Mouse (Mus musculus): ENCODE results near the gene Rgl2. TPM values are rescaled to one million over a fixed set of nuclear protein-coding genes. Genes with fewer than 3 reads are reported as not detected.
A peak's percentile ranks its signal among the peaks of the same experiment; 100 is the strongest.
"Not testable (repeated sequence)": the region's sequence is repeated elsewhere in the genome, so short reads cannot be mapped to it uniquely, and the experiment has no call there.

Rgl2 gene
- 10 to 100 TPM; 67.1 to 68.4 TPM for total RNA-seq (2021)

DNA sequence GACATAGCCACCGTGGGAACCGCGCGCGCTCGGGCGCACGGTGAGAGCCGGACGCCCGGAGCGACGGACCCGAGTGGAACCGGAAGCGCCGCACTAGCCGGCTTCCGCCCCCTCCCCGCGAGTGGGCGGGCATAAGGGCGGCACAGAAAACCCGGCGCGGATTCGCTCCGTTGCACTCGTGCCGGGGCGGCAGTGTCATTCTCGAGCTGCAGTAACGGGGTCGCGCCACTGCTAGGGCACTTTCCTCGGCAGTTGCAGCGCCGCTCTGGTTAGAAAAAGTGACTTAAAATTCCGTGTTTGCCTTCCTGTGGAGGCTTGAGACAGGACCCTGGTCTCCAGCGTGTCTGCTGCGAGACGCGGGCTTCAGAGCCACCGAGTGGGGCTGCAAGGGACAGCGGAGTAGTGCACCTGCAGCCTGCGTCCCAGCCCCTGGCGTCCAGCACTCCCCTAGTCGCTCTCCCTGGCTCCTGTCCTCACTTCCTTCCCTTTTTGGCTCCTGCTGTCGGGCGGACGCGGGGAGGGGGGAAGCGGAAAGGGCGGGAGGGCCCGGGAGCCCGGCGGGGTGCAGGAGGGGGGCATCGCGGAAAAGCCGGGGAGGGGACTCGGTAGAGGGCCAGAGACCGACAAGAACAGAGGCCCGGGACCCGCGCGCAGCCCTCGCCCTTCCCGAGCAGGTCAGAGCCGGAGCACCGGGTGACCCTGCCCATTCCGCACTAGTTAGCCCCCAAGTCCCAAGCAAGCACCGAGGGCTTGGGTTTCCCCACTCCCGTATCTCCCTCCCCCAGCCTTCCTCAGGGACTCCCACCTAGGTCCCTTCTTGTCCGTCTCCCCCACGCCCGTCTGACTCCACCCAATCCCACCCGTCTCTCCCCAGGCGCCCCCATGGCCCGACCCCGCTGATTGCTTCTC lies at the start of gene Rgl2:
Rgl2 (plus strand) TSS at position 173 of the 909 bp plus-strand sequence.
- intact Hi-C loops (cut with DNase I): no loop called here
- peak; percentile 90 to 97 for DNase-seq (ENCODE audit: extremely low spot score in 1 of 2, low spot score in 2 of 2)

DNA sequence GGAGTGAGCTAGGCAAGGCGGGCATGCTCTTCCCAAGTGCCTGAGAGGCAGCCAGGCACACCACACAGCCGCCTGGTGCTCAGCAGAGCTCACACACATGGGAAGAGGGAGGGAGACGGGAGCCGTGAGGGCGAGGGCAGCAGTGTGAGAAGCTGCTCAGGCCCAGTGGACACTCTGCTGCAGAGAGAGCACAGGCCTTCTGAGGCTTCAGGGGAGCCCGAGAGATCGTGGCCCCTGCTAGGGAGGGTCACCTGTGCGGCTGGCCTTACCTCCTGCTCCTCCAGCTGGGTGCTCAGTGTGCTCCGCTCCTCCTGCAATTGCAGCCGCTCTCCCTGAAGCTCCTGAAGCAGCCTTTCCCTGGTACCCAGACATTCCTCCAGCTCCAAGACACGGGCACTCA lies 45.0 kb upstream of the Rgl2 start:
- DNase-seq (ENCODE audit: extremely low spot score in 1 of 2, low spot score in 2 of 2); intact Hi-C loops (cut with DNase I): not testable (repeated sequence)

DNA sequence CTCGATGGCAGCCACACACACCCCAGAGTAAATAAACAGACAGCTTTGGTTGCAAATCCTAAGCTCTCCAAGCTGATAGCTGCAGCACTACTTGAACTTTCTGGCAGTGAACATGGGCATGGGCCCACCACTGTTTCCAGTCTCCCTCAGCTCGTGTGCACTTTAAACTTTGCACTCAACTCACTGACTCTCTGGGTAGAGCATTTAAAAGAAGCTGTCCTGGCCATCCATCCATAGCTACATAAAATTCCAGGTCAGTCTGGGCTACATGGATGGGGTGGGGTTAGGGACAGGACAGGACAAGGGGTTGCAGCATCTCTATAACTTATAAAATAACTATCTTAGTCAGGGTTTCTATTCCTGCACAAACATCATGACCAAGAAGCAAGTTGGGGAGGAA lies 41.5 kb upstream of the Rgl2 start:
- intact Hi-C loops (cut with DNase I); DNase-seq (ENCODE audit: extremely low spot score in 1 of 2, low spot score in 2 of 2): not testable (repeated sequence)

DNA sequence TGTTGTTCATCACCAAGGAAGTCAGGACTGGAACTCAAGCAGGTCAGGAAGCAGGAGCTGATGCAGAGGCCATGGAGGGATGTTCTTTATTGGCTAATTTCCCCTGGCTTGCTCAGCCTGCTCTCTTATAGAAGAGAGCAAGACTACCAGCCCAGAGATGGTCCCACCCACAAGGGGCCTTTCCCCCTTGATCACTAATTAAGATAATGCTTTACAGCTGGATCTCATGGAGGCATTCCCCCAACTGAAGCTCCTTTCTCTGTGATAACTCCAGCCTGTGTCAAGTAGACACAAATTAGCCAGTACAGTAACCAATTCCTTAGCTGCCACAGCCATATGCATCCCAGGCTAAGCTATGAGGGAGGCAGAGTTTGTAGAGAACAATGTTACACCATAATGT lies 41.1 kb upstream of the Rgl2 start:
- not testable (repeated sequence) for DNase-seq (ENCODE audit: extremely low spot score in 1 of 2, low spot score in 2 of 2)

DNA sequence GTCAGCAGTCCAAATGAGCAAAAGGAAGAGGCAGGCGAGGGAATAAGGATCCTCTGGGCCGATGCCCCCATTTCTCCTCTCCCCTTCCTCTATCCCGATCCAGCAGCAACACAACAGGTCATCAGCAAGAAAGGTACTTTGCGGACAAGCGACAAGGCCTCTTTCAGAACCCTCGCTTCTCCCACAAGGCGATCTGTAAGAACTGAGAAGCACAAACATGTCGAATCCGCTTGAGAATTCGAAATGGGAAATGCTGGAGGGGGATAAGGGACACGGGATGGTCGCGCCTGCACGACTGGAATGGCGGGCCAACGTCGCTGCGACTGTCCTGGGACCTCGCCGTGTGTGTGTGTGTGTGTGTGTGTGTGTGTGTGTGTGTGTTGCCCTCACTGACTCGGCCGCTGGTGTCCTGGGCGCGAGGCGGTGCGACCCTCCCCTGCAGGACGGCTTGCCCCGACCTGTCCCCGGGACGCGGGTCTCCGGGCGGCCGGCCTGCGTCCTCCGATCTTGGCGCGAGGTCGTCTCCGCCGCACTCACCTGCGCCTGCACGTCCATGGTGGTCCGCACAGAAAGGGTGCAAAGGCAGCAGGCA lies 39.3 kb upstream of the Rgl2 start:
- intact Hi-C loops (cut with DNase I); DNase-seq (ENCODE audit: extremely low spot score in 1 of 2, low spot score in 2 of 2): not testable (repeated sequence)

More for the DNA sequence above, 41.1 kb upstream of the Rgl2 start:
- intact Hi-C loops (cut with DNase I): not testable (repeated sequence)

DNA sequence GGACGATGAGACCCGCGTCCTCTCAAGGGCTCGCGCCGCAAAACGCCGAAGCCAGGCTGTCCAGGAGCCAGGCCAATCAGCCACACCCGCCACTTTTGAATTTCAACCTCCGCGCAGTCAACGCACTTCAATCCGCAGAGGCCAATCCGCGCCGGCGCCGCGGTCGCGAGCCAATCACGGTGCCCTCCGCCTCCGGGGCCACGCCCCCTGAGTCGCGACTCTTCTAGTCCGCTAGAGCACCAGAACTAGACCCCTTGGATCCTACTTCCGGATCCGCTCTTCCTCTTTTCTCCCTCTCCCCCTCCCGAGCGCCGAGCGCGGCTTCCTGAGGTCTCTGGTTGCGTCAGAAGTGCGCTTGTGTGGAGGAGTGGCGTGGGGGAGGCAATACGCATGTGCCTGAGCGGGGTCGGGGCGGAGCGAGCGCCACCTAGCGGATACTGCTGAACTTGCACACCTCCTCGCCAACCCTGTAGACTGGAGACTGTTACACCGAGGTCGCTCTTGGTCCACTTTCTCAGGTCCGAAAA lies 38.7 kb upstream of the Rgl2 start, which contains the start of gene Kifc1:
Kifc1 (minus strand) TSS at position 129 of the 527 bp plus-strand sequence.
- intact Hi-C loops (cut with DNase I): no loop called here
- DNase-seq (ENCODE audit: extremely low spot score in 1 of 2, low spot score in 2 of 2): peak; percentile 99 to 100

DNA sequence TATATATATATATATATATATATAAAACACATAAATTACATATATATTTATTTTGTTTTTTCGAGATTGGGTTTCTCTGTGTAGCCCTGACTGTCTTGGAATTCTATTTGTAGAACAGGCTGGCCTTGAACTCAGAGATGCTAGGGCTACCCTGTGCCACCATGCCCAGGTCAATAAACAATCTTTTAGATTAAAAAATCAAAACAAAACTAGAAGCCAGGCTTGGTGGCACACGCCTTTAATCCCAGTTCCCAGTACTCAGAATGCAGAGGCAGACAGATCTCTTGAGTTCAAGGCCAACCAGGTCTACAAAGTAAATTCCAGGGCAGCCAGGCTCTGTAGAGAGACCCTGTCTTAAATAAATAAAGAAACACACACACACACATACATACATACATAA lies 38.0 kb upstream of the Rgl2 start:
- no peak for DNase-seq (ENCODE audit: extremely low spot score in 1 of 2, low spot score in 2 of 2)
- intact Hi-C loops (cut with DNase I): no loop called here

DNA sequence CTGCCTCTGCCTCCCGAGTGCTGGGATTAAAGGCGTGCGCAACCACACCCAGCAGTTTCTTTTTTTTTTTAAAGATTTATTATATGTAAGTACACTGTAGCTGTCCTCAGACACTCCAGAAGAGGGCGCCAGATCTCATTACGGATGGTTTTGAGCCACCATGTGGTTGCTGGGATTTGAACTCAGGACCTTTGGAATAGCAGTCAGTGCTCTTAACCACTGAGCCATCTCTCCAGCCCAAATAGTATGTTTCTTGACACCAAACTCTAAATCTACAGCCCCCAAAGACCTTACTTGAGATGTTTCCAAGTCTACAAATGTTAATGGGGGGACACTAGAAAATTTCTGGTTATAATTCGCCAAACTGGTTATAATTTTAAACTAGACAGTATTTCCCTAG lies 37.5 kb upstream of the Rgl2 start:
- intact Hi-C loops (cut with DNase I): not testable (repeated sequence)

DNA sequence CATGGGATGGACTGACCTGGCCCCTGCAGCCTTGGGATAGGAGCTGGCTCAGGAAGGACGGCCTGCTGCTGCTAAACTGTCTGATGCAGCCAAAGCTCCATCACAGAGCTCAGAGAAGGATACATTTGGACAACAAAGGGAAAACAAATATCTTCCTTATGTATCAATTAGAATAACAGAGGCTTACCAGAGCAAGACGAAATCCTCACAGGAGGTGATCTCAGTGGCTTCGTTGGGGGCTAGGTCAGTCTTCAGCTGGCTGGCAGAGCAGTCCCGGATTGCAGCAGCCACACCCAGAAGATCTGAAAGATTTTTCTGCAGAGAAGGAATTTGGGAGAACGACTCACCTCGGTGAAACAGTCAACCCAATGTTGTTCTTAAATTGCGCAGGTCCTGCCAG lies 36.9 kb upstream of the Rgl2 start:
- intact Hi-C loops (cut with DNase I): no loop called here

More for the DNA sequence above, 37.5 kb upstream of the Rgl2 start:
- not testable (repeated sequence) for DNase-seq (ENCODE audit: extremely low spot score in 1 of 2, low spot score in 2 of 2)

DNA sequence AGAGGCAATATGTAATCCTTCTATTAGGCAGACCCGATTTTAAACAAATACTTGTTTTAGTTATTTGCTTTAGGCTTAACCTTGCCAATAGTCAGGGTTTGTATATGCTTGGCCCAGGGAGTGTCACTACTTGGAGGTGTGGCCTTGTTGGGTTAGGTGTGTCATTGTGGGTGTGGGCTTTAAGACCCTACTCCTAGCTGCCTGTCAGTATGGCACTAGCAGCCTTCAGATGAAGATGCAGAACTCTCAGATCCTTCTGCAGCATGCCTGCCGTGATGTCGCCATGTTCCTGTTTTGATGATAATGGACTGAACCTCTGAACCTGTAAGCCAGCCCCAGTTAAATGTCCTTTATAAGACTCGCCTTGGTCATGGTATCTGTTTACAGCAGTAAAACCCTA lies 36.3 kb upstream of the Rgl2 start:
- intact Hi-C loops (cut with DNase I): not testable (repeated sequence)

More for the DNA sequence above, 36.9 kb upstream of the Rgl2 start:
- DNase-seq (ENCODE audit: extremely low spot score in 1 of 2, low spot score in 2 of 2): no peak

DNA sequence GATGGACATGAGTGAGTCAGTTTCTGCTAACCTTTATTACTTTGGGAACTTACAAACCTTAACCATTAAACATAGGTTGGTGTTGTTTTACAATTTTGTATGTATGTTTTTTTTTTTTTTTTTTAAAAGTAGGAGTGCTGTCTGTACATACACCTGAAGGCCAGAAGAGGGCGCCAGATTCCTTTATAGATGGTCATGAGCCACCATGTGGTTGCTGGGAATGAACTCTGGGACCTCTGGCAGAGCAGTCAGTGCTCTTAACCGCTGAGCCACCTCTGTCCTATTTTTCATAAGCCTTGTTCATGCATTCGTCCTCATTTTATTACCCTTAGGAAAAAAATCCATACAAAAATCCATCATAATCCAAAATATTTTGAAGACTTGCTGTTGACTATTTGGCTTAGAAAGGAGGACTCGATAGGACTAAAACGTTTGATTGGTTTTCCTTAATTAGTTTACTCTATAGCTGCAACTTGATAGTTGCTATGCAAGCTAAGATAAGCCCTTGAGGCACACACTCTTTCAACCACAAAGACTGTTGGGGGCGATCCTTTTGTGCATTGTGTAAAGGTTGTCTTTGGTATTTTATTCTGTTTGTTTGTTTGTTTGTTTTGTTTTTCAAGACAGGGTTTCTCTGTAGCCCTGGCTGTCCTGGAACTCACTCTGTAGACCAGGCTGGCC lies 32.1 kb upstream of the Rgl2 start:
- intact Hi-C loops (cut with DNase I): no loop called here
- no peak for DNase-seq (ENCODE audit: extremely low spot score in 1 of 2, low spot score in 2 of 2)

More for the DNA sequence above, 36.3 kb upstream of the Rgl2 start:
- DNase-seq (ENCODE audit: extremely low spot score in 1 of 2, low spot score in 2 of 2): not testable (repeated sequence)

DNA sequence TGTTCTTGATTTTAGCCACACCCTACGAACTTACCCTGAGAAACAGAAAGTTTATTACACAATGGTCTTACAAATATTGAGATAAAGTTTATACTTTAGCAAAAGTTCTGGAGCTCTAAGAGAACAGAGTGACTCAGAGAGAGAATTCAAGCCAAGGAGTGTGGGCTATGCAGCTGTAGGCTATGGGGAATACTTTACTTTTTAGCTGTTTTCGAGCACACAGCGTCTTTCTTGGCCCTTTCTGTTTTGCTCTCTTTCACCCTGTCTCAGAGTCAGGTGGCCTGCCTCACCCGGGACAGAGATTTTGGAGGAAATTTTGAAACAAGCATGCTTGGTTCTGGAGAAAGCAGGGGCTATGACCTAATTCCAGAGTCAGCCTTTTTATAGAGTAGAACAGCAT lies 31.1 kb upstream of the Rgl2 start:
- DNase-seq (ENCODE audit: extremely low spot score in 1 of 2, low spot score in 2 of 2); intact Hi-C loops (cut with DNase I): not testable (repeated sequence)

DNA sequence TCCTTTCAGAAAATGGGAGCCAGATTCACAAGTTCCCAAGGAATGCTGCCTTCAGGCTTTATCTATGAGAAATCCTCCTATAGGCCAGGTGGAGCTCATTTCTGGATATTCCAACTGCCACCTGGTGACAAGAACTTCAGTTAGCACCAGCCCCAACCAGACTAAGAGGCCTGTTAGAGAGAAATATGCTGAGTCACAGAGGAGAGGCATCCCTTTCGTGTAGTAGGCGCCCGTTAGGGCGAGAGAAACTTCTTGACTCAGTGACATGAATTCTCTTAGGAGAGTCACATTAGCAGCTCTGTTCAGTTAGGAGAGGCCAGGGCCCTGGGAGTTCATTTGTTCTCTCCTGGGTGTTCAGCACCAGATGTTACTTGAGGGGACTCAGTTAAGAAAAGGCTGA lies 29.7 kb upstream of the Rgl2 start:
- intact Hi-C loops (cut with DNase I): no loop called here
- DNase-seq (ENCODE audit: extremely low spot score in 1 of 2, low spot score in 2 of 2): no peak

DNA sequence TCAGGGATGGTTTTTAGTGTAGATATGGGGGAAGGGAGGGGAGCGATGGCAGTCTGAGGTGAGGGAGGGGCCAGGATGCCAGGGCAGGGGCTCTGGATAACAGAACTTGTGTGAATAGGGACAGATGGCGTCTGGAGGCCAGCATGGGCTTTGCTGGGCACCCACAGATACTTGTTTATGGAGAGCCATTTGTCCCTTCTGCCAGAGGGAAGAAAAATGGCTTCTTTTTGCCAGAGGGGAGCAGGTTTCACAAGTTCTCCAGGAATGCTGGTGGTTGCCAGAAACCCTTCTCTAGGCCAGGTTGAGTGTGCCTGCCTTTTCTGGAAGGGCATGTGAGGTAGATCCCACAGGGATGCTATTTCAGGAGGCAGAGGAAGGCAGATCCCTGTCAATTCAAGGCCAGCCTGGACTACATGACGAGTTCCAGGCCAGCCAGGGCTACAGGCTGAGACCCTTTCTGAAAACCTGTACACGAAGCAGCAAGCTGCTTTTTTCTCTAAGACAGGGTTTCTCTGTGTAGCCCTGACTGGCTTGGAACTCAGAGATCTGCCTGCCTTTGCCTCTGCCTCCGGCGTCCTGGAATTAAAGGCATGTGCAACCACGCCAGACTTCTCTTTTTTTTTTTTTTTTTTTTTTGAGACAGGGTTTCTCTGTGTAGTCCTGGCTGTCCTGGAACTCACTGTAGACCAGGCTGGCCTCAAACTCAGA lies 28.9 kb upstream of the Rgl2 start:
- intact Hi-C loops (cut with DNase I): no loop called here
- no peak for DNase-seq (ENCODE audit: extremely low spot score in 1 of 2, low spot score in 2 of 2)

DNA sequence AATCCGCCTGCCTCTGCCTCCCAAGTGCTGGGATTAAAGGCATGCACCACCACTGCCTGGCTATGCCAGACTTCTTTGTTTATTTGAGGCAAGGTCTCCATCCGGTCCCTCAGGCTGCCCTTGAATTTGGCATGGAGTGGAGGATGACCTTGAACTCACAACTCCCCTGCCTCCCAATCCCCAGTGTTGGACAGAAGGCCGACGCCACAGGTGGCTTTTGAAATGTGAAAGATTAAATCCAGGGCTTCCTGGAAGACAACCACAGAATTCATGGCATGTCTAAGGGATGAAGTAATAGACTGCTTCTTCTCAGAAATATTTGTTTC lies 28.4 kb upstream of the Rgl2 start:
- intact Hi-C loops (cut with DNase I): no loop called here
- DNase-seq (ENCODE audit: extremely low spot score in 1 of 2, low spot score in 2 of 2): no peak

DNA sequence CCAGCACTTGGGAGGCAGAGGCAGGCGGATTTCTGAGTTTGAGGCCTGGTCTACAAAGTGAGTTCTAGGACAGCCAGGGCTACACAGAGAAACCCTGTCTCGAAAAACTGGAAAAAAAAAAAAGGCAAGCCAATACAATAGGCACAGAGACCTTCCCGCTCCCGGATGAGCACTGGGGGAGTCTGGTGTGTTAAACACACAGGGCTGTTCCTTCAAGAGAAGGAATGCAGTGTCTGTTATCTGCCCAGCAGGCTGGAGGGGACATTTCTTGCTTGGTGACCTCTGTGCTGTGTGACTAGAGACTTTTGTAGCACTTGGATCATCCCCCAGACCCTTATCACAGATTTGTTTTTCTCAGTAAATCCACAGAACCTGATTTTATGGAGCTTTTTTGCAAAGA lies 27.7 kb upstream of the Rgl2 start:
- intact Hi-C loops (cut with DNase I): no loop called here
- no peak for DNase-seq (ENCODE audit: extremely low spot score in 1 of 2, low spot score in 2 of 2)

DNA sequence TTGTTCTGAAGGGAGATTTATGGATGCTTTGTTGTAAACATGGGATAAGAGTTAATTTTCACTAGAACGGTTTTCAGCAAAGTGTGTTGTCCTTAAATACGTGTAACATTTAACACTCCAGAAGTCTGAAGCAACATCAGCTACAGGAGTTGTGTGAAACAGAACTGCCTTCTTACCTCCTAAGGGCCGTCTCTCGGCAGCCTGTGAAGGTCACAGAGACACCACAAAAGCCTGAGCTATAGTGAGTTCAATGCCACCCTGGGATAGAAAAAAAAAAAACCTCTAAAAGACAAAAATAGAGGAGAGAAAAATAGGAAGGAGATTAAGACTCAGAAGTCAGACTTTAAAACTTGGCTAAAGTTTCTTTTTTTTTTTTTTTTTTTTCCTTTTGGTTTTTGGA lies 27.3 kb upstream of the Rgl2 start:
- no peak for DNase-seq (ENCODE audit: extremely low spot score in 1 of 2, low spot score in 2 of 2)
- intact Hi-C loops (cut with DNase I): no loop called here

DNA sequence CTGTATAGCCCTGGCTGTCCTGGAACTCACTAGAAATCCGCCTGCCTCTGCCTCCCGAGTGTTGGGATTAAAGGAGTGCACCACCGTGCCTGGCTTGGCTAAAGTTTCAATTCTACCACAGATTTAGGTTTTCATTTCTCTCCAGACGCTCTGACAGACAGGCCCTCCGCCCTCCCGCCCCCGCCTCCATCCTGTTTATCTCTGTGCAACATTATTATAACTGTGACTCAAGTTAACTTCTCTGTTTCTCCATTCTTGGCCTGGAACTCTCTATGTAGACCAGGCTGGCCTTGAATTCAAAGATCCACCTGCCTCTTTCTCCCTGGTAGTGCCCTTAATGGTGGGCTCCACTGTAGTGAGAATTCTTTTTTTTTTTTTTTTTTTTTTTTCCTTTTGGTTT lies 26.9 kb upstream of the Rgl2 start:
- intact Hi-C loops (cut with DNase I): no loop called here
- DNase-seq (ENCODE audit: extremely low spot score in 1 of 2, low spot score in 2 of 2): no peak
